Mouse (Mus musculus) liver, embryonic 12.5 days (tissue): ENCODE results near the gene Alb. TPM values are rescaled to one million over a fixed set of nuclear protein-coding genes. Genes with fewer than 3 reads are reported as not detected.

ENCODE experiments used
- polyA plus RNA-seq: library from polyadenylated mRNA; unstranded; fragments of >200 nt; fragmentation: Nextera tagmentation; extraction: Ambion mirVana; gene quantifications from 2 replicates; pipeline ENCODE4 v1.2.1, GENCODE M21; 2016

The Alb gene
- polyA plus RNA-seq, 1 experiment from 2014 or later, result 1,037 TPM

Other genes with a start within 250 kb of the Alb start
- gene Cox18, start 236.9 kb upstream of the Alb start, polyA plus RNA-seq, result 24.1 and 25.7 TPM in 2 replicates
- 16.3 and 17.4 TPM in 2 replicates for gene Ankrd17, start 94.3 kb upstream of the Alb start, polyA plus RNA-seq
- 3.2 and 3.5 TPM in 2 replicates for gene Gm9958, start 93.7 kb upstream of the Alb start, polyA plus RNA-seq
- gene Afp, start 29.8 kb downstream of the Alb start, polyA plus RNA-seq, result 6,058 and 6,260 TPM in 2 replicates
- gene Afm, start 58.0 kb downstream of the Alb start, polyA plus RNA-seq, result 8.1 and 9.2 TPM in 2 replicates
- gene 5830473C10Rik, start 100.2 kb downstream of the Alb start, polyA plus RNA-seq, result 0.12 and 0.25 TPM in 2 replicates
- gene Rassf6, start 179.8 kb downstream of the Alb start, polyA plus RNA-seq, result 4.3 and 5.0 TPM in 2 replicates